Mouse (Mus musculus) ES-E14 (cell line): ENCODE measurements around the gene Rab34.

Experiments
- CHD2 ChIP-seq: IDR thresholded peaks from 2 replicates; pipeline ENCODE4 v1.6.1; 2014; ENCODE audit warnings: mild to moderate bottlenecking, low read depth, low read length, inconsistent platforms
- HCFC1 ChIP-seq: IDR thresholded peaks from 2 replicates; pipeline ENCODE4 v1.6.1; 2012; ENCODE audit warnings: low read length, inconsistent platforms, borderline replicate concordance; ENCODE audit not compliant: insufficient read depth
- ZC3H11A ChIP-seq: IDR thresholded peaks from 2 replicates; pipeline ENCODE4 v1.6.1; 2012; ENCODE audit warnings: low read depth, mild to moderate bottlenecking, inconsistent platforms, low read length, borderline replicate concordance
- ZNF384 ChIP-seq: IDR thresholded peaks from 2 replicates; pipeline ENCODE4 v1.6.1; 2012; ENCODE audit warnings: low read depth, low read length, inconsistent platforms

- no peak for TF ChIP-seq ZNF384
- TF ChIP-seq CHD2 = no peak
- no peak for TF ChIP-seq HCFC1
- no peak for TF ChIP-seq ZC3H11A
Observed at GRCm38 (mm10) chr11:78213086-78213817, 25.0 kb downstream of the Rab34 start.
